Mouse (Mus musculus) thymus, postnatal 0 days (tissue): ENCODE results near the gene H2al1i. TPM values are rescaled to one million over a fixed set of nuclear protein-coding genes. Genes with fewer than 3 reads are reported as not detected.
"Not testable (repeated sequence)": the region's sequence is repeated elsewhere in the genome, so short reads cannot be mapped to it uniquely, and the experiment has no call there.

ENCODE experiments used
- DNase-seq: peaks from one replicate; pipeline ENCODE4 v3.0.0-alpha.2; 2015; ENCODE audit warnings: low spot score
- polyA plus RNA-seq: library from polyadenylated mRNA; unstranded; fragments of >200 nt; fragmentation: Nextera tagmentation; extraction: Ambion mirVana; gene quantifications from 2 replicates; pipeline ENCODE4 v1.2.1, GENCODE M21; 2015

Gene H2al1i
- not detected in 2 replicates for polyA plus RNA-seq

- DNase-seq: not testable (repeated sequence)
These were observed at the start of gene H2al1i for GRCm38 (mm10) chrX:11324359-11324758. Gene H2al1i (plus strand): TSS chrX:11324659.

- no peak for DNase-seq
These were observed 47.4 kb upstream of the H2al1i start for GRCm38 (mm10) chrX:11277083-11277482.

GRCm38 (mm10) chrX:11280741-11281140, 43.7 kb upstream of the H2al1i start:
- no peak for DNase-seq

GRCm38 (mm10) chrX:11288306-11288882, 36.1 kb upstream of the H2al1i start:
- no peak for DNase-seq

- DNase-seq: no peak
These were observed 35.2 kb upstream of the H2al1i start for GRCm38 (mm10) chrX:11289244-11289643.

- DNase-seq: not testable (repeated sequence)
These were observed 25.5 kb upstream of the H2al1i start, which contains the start of gene H2al1a for GRCm38 (mm10) chrX:11298957-11299356. Gene H2al1a (plus strand): TSS chrX:11299257.

GRCm38 (mm10) chrX:11302132-11302531, 22.3 kb upstream of the H2al1i start, which contains the start of gene H2al1b:
Gene H2al1b (plus strand): TSS chrX:11302432.
- not testable (repeated sequence) for DNase-seq

- not testable (repeated sequence) for DNase-seq
These were observed 19.1 kb upstream of the H2al1i start, which contains the start of gene H2al1c for GRCm38 (mm10) chrX:11305355-11305754. Gene H2al1c (plus strand): TSS chrX:11305655.

GRCm38 (mm10) chrX:11308524-11308923, 15.9 kb upstream of the H2al1i start, which contains the start of gene H2al1d:
Gene H2al1d (plus strand): TSS chrX:11308824.
- DNase-seq: not testable (repeated sequence)

GRCm38 (mm10) chrX:11311634-11312033, 12.8 kb upstream of the H2al1i start, which contains the start of gene H2al1e:
Gene H2al1e (plus strand): TSS chrX:11311934.
- not testable (repeated sequence) for DNase-seq

GRCm38 (mm10) chrX:11314858-11315257, 9.6 kb upstream of the H2al1i start, which contains the start of gene H2al1f:
Gene H2al1f (plus strand): TSS chrX:11315158.
- DNase-seq: not testable (repeated sequence)

- not testable (repeated sequence) for DNase-seq
These were observed 6.5 kb upstream of the H2al1i start, which contains the start of gene H2al1g for GRCm38 (mm10) chrX:11317956-11318355. Gene H2al1g (plus strand): TSS chrX:11318256.

GRCm38 (mm10) chrX:11321192-11321591, 3.3 kb upstream of the H2al1i start, which contains the start of gene H2al1h:
Gene H2al1h (plus strand): TSS chrX:11321492.
- DNase-seq: not testable (repeated sequence)

GRCm38 (mm10) chrX:11327522-11327921, 3.1 kb downstream of the H2al1i start, which contains the start of gene H2al1j:
Gene H2al1j (plus strand): TSS chrX:11327822.
- not testable (repeated sequence) for DNase-seq

GRCm38 (mm10) chrX:11345762-11346161, 21.3 kb downstream of the H2al1i start:
- DNase-seq: no peak

GRCm38 (mm10) chrX:11346756-11347155, 22.3 kb downstream of the H2al1i start:
- DNase-seq: no peak

- DNase-seq: no peak
These were observed 36.4 kb downstream of the H2al1i start for GRCm38 (mm10) chrX:11360823-11361222.

- no peak for DNase-seq
These were observed 36.8 kb downstream of the H2al1i start for GRCm38 (mm10) chrX:11361261-11361660.

- no peak for DNase-seq
These were observed 39.4 kb downstream of the H2al1i start for GRCm38 (mm10) chrX:11363890-11364289.

GRCm38 (mm10) chrX:11365151-11365550, 40.7 kb downstream of the H2al1i start:
- DNase-seq: no peak
